Mouse (Mus musculus) olfactory bulb, adult 2 months (tissue): ENCODE data around the gene Zkscan4.

ENCODE experiments used
- CTCF ChIP-seq: fragments of 200-500 bp; IDR thresholded peaks from 2 replicates; pipeline ENCODE4 v1.5.1; 2012; ENCODE audit warnings: low read depth, mild to moderate bottlenecking, low read length, moderate library complexity; ENCODE audit not compliant: insufficient read depth
- POLR2A ChIP-seq: fragments of 200-500 bp; IDR thresholded peaks from 2 replicates; pipeline ENCODE4 v1.6.1; 2012; ENCODE audit warnings: mild to moderate bottlenecking, low read depth, low read length, moderate library complexity; ENCODE audit not compliant: insufficient read depth

DNA sequence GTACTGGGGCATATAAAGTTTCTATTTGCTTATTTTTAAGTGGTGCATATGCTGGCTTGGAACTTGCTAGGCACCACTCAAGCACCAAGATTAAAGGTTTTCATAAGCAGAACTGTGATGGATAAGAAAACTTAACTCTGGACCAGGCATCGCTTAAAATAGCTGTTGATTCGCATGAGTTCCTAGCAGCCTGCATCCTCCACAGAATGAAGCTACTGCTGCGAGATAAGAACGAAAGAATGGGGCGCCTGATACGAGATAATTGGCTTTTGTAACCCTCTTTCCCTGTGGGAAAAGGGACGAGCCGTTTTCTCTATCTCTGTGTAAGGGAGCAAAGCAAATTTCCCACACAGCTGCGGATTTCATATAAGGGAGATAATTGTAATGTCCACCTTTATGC, 9.6 kb upstream of the Zkscan4 start:
- no peak for TF ChIP-seq CTCF
- TF ChIP-seq POLR2A, result no peak
